Mouse (Mus musculus): Measurements from ENCODE around the gene Gm45716.

DNA sequence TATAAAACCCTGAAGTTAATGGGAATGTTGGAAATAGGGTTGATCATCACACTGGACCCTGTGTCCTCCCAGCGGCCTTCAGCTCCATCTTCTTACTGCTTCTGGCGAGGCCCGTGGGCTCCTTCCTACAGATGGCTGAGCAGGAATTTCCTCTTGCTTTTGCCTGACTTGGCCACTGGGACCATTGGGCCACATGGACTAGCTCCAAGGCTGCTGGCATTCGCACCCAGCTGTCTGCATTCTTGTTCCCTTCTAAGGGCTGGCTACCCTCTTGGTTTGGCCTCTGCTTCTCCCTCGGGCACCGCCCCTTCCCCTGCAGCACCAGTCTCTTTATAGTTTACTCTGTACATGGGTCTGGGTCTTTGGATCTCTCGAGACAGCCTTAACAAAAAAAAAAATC is 88.2 kb downstream of the Gm45716 start:
- no peak for TF ChIP-seq CTCF (IDR thresholded peaks at IDR 0.05; ENCODE audit: control insufficient read depth, insufficient read depth, insufficient replicate concordance, low read depth, low read length)
- TF ChIP-seq POLR2A (IDR thresholded peaks at IDR 0.05; ENCODE audit: control insufficient read depth, low read depth, low read length): no peak
